13 mouse cellular contexts compared by ENCODE assay signal in genomic region chr7:98869070-98869469, GRCm38 (mm10). TPM values are rescaled to one million over a fixed set of nuclear protein-coding genes. Genes with fewer than 3 reads are reported as not detected.
A peak's percentile ranks its signal among the peaks of the same experiment; 100 is the strongest.
DNase-seq lines count a peak whose midpoint lies in the region; ATAC-seq and TF ChIP-seq lines count a peak whose summit lies in the region.
"Had no signal": no experiment of that assay in that cellular context is flagged by ENCODE, and none has a peak within 500 bp of the region (broad histone marks: within the 10 kb centered on the region; RNA-seq: fewer than 3 reads in every experiment).

No protein-coding gene starts in this region.

- H3K9me3 ChIP-seq in lung, embryonic 14.5 days (ENCODE audit: low read depth, low read length) = no peaks in the 10 kb centered on the region
- H3K9me3 ChIP-seq: midbrain, embryonic 12.5 days had no signal

- no peaks in the 10 kb centered on the region for H3K36me3 ChIP-seq in lung, embryonic 14.5 days (ENCODE audit: insufficient read depth)
- H3K36me3 ChIP-seq: midbrain, embryonic 12.5 days had no signal

- peaks cover 24% of the 10 kb centered on the region for H3K4me1 ChIP-seq in lung, embryonic 14.5 days (ENCODE audit: insufficient read depth)

- no peak for ATAC-seq in lung, embryonic 14.5 days (ENCODE audit: insufficient read depth)
- ATAC-seq in megakaryocyte-erythroid progenitor cell, adult 5-6 weeks (replicated peaks; ENCODE audit: low FRiP score, low TSS enrichment, poor library complexity, severe bottlenecking) = peak; percentile 48; the same call in 1 of the 2 replicates
- no peak for ATAC-seq in inflammation-experienced regulatory T-cells, adult 6 months

- no peak overlapping the region for H3K4me2 ChIP-seq in lung, embryonic 14.5 days
- H3K4me2 ChIP-seq: midbrain, embryonic 12.5 days had no signal

- WGBS in lung, embryonic 14.5 days = 62% methylated on average over 3 of the region's 3 CpGs

- H3K27me3 ChIP-seq in lung, embryonic 14.5 days (ENCODE audit: insufficient read depth, low read length) = no peaks in the 10 kb centered on the region

- no peak overlapping the region for H3K9ac ChIP-seq in lung, embryonic 14.5 days
- H3K9ac ChIP-seq: midbrain, embryonic 12.5 days had no signal

- TF ChIP-seq CTCF in lung, embryonic 14.5 days (IDR thresholded peaks at IDR 0.05; ENCODE audit: low read depth) = 0 out of 2 replicates have a peak, but pooled peaks have one; percentile 28

- no peak overlapping the region for H3K4me3 ChIP-seq in lung, embryonic 14.5 days (ENCODE audit: low read depth, low read length)
- H3K4me3 ChIP-seq: gastrocnemius, adult 2 months; midbrain, embryonic 12.5 days; myocyte had no signal

- no peak overlapping the region for H3K27ac ChIP-seq in lung, embryonic 14.5 days (ENCODE audit: low read depth)
- H3K27ac ChIP-seq: gastrocnemius, adult 2 months; midbrain, embryonic 12.5 days had no signal

- peak; percentile 47 for DNase-seq in embryo, embryonic 10.5 days (ENCODE audit: low spot score)
- DNase-seq in embryo, embryonic 9.5 days (ENCODE audit: extremely low spot score) = no peak
- peak; percentile 54 for DNase-seq in lung, embryonic 14.5 days
- no peak for DNase-seq in lung, postnatal 10 days
- peak; percentile 36 for DNase-seq in ZHBTc4 (ENCODE audit: low read depth, low spot score)
- DNase-seq in right cerebral cortex, postnatal 4 days = no peak
- DNase-seq: cerebellum, adult 18-20 months; gastrocnemius, adult 2 months; heart, postnatal 36 days had no signal

RNA-seq across cellular contexts. Expression of gene Wnt11, which starts 34.2 kb away (rescaled TPM):
- 21.4 and 21.5 TPM in 2 replicates for polyA plus RNA-seq in lung, embryonic 14.5 days (2014; fragmentation: Nextera tagmentation; extraction: Ambion mirVana)
- total RNA-seq in megakaryocyte-erythroid progenitor cell, adult 5-6 weeks (2014; fragmentation: Nextera tagmentation) = not detected in 2 replicates
- total RNA-seq in megakaryocyte-erythroid progenitor cell, adult 5-6 weeks (2017) = not detected in 2 replicates
- polyA plus RNA-seq in inflammation-experienced regulatory T-cells, adult 6 months (2017; shearing (Covaris generic)) = not detected

Comparison
In these comparisons a context has a peak if more than half of its experiments do, and no peak if none do; other contexts are left out.
1. DNase-seq: peak in embryo, embryonic 10.5 days (single experiment), lung, embryonic 14.5 days (single experiment) and ZHBTc4 (single experiment); none in embryo, embryonic 9.5 days (single experiment), lung, postnatal 10 days (single experiment) and right cerebral cortex, postnatal 4 days (single experiment).
2. RNA of gene Wnt11, which starts 34.2 kb away (polyA plus RNA-seq): 21.4 to 21.5 TPM in lung, embryonic 14.5 days; not detected in inflammation-experienced regulatory T-cells, adult 6 months; every median in the first group is over 10 times any median in the second.